Mouse (Mus musculus): ENCODE data around the gene Fndc9. TPM values are rescaled to one million over a fixed set of nuclear protein-coding genes. Genes with fewer than 3 reads are reported as not detected.

Fndc9 gene
- polyA plus RNA-seq (2015; fragmentation: Nextera tagmentation; extraction: Ambion mirVana), result 0.03 and 0.12 TPM in 2 replicates

GRCm38 (mm10) chr11:46235334-46235733 is at the start of gene Fndc9:
Gene Fndc9 (plus strand): TSS chr11:46235531.
- Histone ChIP-seq H3K4me1 (replicated peaks) (peaks cover 5% of the 10 kb centered on the region), H3K9ac (no peak within 1 kb of the TSS), H3K27ac (replicated peaks) (no peak within 1 kb of the TSS), H3K9me3 (replicated peaks) (no peaks in the 10 kb centered on the region), H3K36me3 (replicated peaks) (peaks cover 3% of the 10 kb centered on the region; the same call in 1 of the 2 replicates), H3K27me3 (no peaks in the 10 kb centered on the region), H3K4me3 (replicated peaks) (no peak within 1 kb of the TSS), H3K4me2 (no peak within 1 kb of the TSS)
- no peak for ATAC-seq (ENCODE audit: insufficient read depth)
- WGBS (ENCODE audit: insufficient replicate concordance), result 80% methylated on average over 11 of the region's 11 CpGs

GRCm38 (mm10) chr11:46188283-46188682 is 47.0 kb upstream of the Fndc9 start:
- H3K4me3 ChIP-seq (replicated peaks), result no peak overlapping the region
- no peak overlapping the region for H3K27ac ChIP-seq (replicated peaks)
- no peaks in the 10 kb centered on the region for H3K9me3 ChIP-seq (replicated peaks)
- H3K4me2 ChIP-seq, result no peak overlapping the region
- no peaks in the 10 kb centered on the region for H3K4me1 ChIP-seq (replicated peaks)
- H3K9ac ChIP-seq, result no peak overlapping the region
- WGBS (ENCODE audit: insufficient replicate concordance), result 60% methylated on average over 2 of the region's 2 CpGs
- no peaks in the 10 kb centered on the region for H3K27me3 ChIP-seq
- ATAC-seq (ENCODE audit: insufficient read depth), result no peak
- H3K36me3 ChIP-seq (replicated peaks), result no peaks in the 10 kb centered on the region

- Histone ChIP-seq H3K36me3 (replicated peaks) (0 out of 2 replicates have a peak, but pooled peaks cover 4% of the 10 kb centered on the region), H3K9ac (no peak overlapping the region), H3K4me2 (no peak overlapping the region), H3K4me3 (replicated peaks) (no peak overlapping the region), H3K4me1 (replicated peaks) (no peaks in the 10 kb centered on the region), H3K27me3 (no peaks in the 10 kb centered on the region), H3K27ac (replicated peaks) (no peak overlapping the region), H3K9me3 (replicated peaks) (no peaks in the 10 kb centered on the region)
- no peak for ATAC-seq (ENCODE audit: insufficient read depth)
- WGBS (ENCODE audit: insufficient replicate concordance), result 62% methylated on average over 4 of the region's 4 CpGs
These were observed 41.2 kb upstream of the Fndc9 start for GRCm38 (mm10) chr11:46194175-46194574.

- Histone ChIP-seq H3K27me3 (no peaks in the 10 kb centered on the region), H3K36me3 (replicated peaks) (0 out of 2 replicates have a peak, but pooled peaks cover 4% of the 10 kb centered on the region), H3K4me1 (replicated peaks) (no peaks in the 10 kb centered on the region), H3K9ac (no peak overlapping the region), H3K9me3 (replicated peaks) (no peaks in the 10 kb centered on the region), H3K4me3 (replicated peaks) (no peak overlapping the region), H3K4me2 (no peak overlapping the region), H3K27ac (replicated peaks) (no peak overlapping the region)
- WGBS (ENCODE audit: insufficient replicate concordance), result 68% methylated on average over 11 of the region's 11 CpGs
- no peak for ATAC-seq (ENCODE audit: insufficient read depth)
These were observed 34.7 kb upstream of the Fndc9 start for GRCm38 (mm10) chr11:46200664-46201063.

- H3K36me3 ChIP-seq (replicated peaks), result 0 out of 2 replicates have a peak, but pooled peaks cover 4% of the 10 kb centered on the region
- no peaks in the 10 kb centered on the region for H3K27me3 ChIP-seq
- no peaks in the 10 kb centered on the region for H3K9me3 ChIP-seq (replicated peaks)
- no peak overlapping the region for H3K4me3 ChIP-seq (replicated peaks)
- WGBS (ENCODE audit: insufficient replicate concordance), result 63% methylated on average over 20 of the region's 20 CpGs
- H3K9ac ChIP-seq, result no peak overlapping the region
- no peaks in the 10 kb centered on the region for H3K4me1 ChIP-seq (replicated peaks)
- ATAC-seq (ENCODE audit: insufficient read depth), result no peak
- H3K27ac ChIP-seq (replicated peaks), result no peak overlapping the region
- no peak overlapping the region for H3K4me2 ChIP-seq
These were observed 33.4 kb upstream of the Fndc9 start for GRCm38 (mm10) chr11:46201636-46202546.

GRCm38 (mm10) chr11:46202547-46202887 is 32.8 kb upstream of the Fndc9 start:
- Histone ChIP-seq H3K4me1 (replicated peaks) (no peaks in the 10 kb centered on the region), H3K9ac (no peak overlapping the region), H3K4me2 (no peak overlapping the region), H3K4me3 (replicated peaks) (no peak overlapping the region), H3K9me3 (replicated peaks) (no peaks in the 10 kb centered on the region), H3K36me3 (replicated peaks) (0 out of 2 replicates have a peak, but pooled peaks cover 2% of the 10 kb centered on the region), H3K27me3 (no peaks in the 10 kb centered on the region), H3K27ac (replicated peaks) (no peak overlapping the region)
- WGBS (ENCODE audit: insufficient replicate concordance), result 52% methylated on average over 10 of the region's 10 CpGs
- ATAC-seq (ENCODE audit: insufficient read depth), result no peak

GRCm38 (mm10) chr11:46204841-46205240 is 30.5 kb upstream of the Fndc9 start:
- no peak overlapping the region for H3K4me3 ChIP-seq (replicated peaks)
- no peaks in the 10 kb centered on the region for H3K4me1 ChIP-seq (replicated peaks)
- WGBS (ENCODE audit: insufficient replicate concordance), result 68% methylated on average over 9 of the region's 9 CpGs
- no peak overlapping the region for H3K9ac ChIP-seq
- H3K9me3 ChIP-seq (replicated peaks), result no peaks in the 10 kb centered on the region
- ATAC-seq (ENCODE audit: insufficient read depth), result no peak
- H3K27me3 ChIP-seq, result no peaks in the 10 kb centered on the region
- H3K4me2 ChIP-seq, result no peak overlapping the region
- no peaks in the 10 kb centered on the region for H3K36me3 ChIP-seq (replicated peaks)
- H3K27ac ChIP-seq (replicated peaks), result no peak overlapping the region

- Histone ChIP-seq H3K4me1 (replicated peaks) (no peaks in the 10 kb centered on the region), H3K4me3 (replicated peaks) (no peak overlapping the region), H3K27me3 (no peaks in the 10 kb centered on the region)
These were observed 29.5 kb upstream of the Fndc9 start for GRCm38 (mm10) chr11:46205639-46206409.

GRCm38 (mm10) chr11:46209884-46210283 is 25.4 kb upstream of the Fndc9 start:
- ATAC-seq (ENCODE audit: insufficient read depth), result no peak
- Histone ChIP-seq H3K4me2 (no peak overlapping the region), H3K27ac (replicated peaks) (no peak overlapping the region), H3K9ac (no peak overlapping the region), H3K4me3 (replicated peaks) (no peak overlapping the region), H3K4me1 (replicated peaks) (peaks cover 7% of the 10 kb centered on the region; the same call in 1 of the 2 replicates), H3K9me3 (replicated peaks) (no peaks in the 10 kb centered on the region), H3K27me3 (no peaks in the 10 kb centered on the region), H3K36me3 (replicated peaks) (no peaks in the 10 kb centered on the region)
- 40% methylated on average over 2 of the region's 2 CpGs for WGBS (ENCODE audit: insufficient replicate concordance)

More at GRCm38 (mm10) chr11:46205639-46206409, 29.5 kb upstream of the Fndc9 start:
- no peak for ATAC-seq (ENCODE audit: insufficient read depth)
- no peaks in the 10 kb centered on the region for H3K9me3 ChIP-seq (replicated peaks)
- H3K9ac ChIP-seq, result no peak overlapping the region
- H3K36me3 ChIP-seq (replicated peaks), result no peaks in the 10 kb centered on the region
- no peak overlapping the region for H3K27ac ChIP-seq (replicated peaks)
- H3K4me2 ChIP-seq, result no peak overlapping the region
- 60% methylated on average over 17 of the region's 17 CpGs for WGBS (ENCODE audit: insufficient replicate concordance)

- 32% methylated on average over 3 of the region's 3 CpGs for WGBS (ENCODE audit: insufficient replicate concordance)
- no peak overlapping the region for H3K27ac ChIP-seq (replicated peaks)
- no peak overlapping the region for H3K9ac ChIP-seq
- no peaks in the 10 kb centered on the region for H3K36me3 ChIP-seq (replicated peaks)
- H3K4me2 ChIP-seq, result no peak overlapping the region
- peaks cover 9% of the 10 kb centered on the region; the same call in 1 of the 2 replicates for H3K4me1 ChIP-seq (replicated peaks)
- ATAC-seq (ENCODE audit: insufficient read depth), result no peak
- H3K9me3 ChIP-seq (replicated peaks), result no peaks in the 10 kb centered on the region
- no peaks in the 10 kb centered on the region for H3K27me3 ChIP-seq
- no peak overlapping the region for H3K4me3 ChIP-seq (replicated peaks)
These were observed 23.5 kb upstream of the Fndc9 start for GRCm38 (mm10) chr11:46211858-46212257.

- Histone ChIP-seq H3K36me3 (replicated peaks) (no peaks in the 10 kb centered on the region), H3K9ac (no peak overlapping the region), H3K27me3 (no peaks in the 10 kb centered on the region), H3K4me1 (replicated peaks) (peaks cover 9% of the 10 kb centered on the region; the same call in 1 of the 2 replicates), H3K4me3 (replicated peaks) (no peak overlapping the region), H3K4me2 (no peak overlapping the region), H3K27ac (replicated peaks) (0 out of 2 replicates have a peak overlapping the region, but pooled peaks have one; percentile 0), H3K9me3 (replicated peaks) (no peaks in the 10 kb centered on the region)
- WGBS (ENCODE audit: insufficient replicate concordance), result 67% methylated on average over 5 of the region's 5 CpGs
- no peak for ATAC-seq (ENCODE audit: insufficient read depth)
These were observed 21.5 kb upstream of the Fndc9 start for GRCm38 (mm10) chr11:46213844-46214243.
